Mouse (Mus musculus): ENCODE results near the gene Ifit1bl2. TPM values are rescaled to one million over a fixed set of nuclear protein-coding genes. Genes with fewer than 3 reads are reported as not detected.
"Not testable (repeated sequence)": the region's sequence is repeated elsewhere in the genome, so short reads cannot be mapped to it uniquely, and the experiment has no call there.

Gene Ifit1bl2
- polyA plus RNA-seq, 1 experiment, result 0.30 TPM

- WGBS, result 77% methylated on average over 10 of the region's 10 CpGs
These were observed 14.8 kb upstream of the Ifit1bl2 start for GRCm38 (mm10) chr19:34655227-34655805.

DNA sequence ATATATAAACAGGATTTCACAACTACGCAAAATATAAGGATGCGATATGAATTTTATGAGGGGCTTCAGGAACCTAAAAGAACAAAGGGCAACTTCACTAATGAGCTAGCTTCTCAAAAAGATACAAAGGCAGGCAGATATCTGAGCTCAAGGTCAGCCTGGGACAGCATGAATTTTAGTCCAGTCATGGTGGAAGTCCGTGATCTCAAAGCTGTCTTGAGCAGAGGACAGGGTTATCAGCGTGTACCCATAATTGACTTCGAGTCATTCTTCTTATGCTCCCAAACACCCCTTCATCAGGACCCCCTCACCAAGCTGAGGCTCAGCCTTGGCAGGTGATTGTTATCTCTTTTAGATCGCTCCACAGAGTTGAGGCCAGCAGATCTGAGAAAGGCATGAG, 10.5 kb upstream of the Ifit1bl2 start:
- peaks cover 3% of the 10 kb centered on the region; the same call in 1 of the 2 replicates for H3K4me1 ChIP-seq (ENCODE audit: control insufficient read depth, insufficient read depth, low read length)

More at GRCm38 (mm10) chr19:34655227-34655805, 14.8 kb upstream of the Ifit1bl2 start:
- Histone ChIP-seq H3K4me1 (ENCODE audit: control insufficient read depth, insufficient read depth, low read length) (no peaks in the 10 kb centered on the region), H3K4me3 (replicated peaks; ENCODE audit: extremely low read depth, low read depth, low read length) (no peak overlapping the region)
- no peak for DNase-seq
- TF ChIP-seq POLR2A (IDR thresholded peaks at IDR 0.05; ENCODE audit: borderline replicate concordance, extremely low read depth, low read depth, low read length), result no peak
- no peak for TF ChIP-seq CTCF (IDR thresholded peaks at IDR 0.05; ENCODE audit: insufficient read depth, low read length)

GRCm38 (mm10) chr19:34650276-34650675, 9.7 kb upstream of the Ifit1bl2 start:
- 62% methylated on average over 3 of the region's 3 CpGs for WGBS
- DNase-seq, result no peak
- no peak for TF ChIP-seq POLR2A (IDR thresholded peaks at IDR 0.05; ENCODE audit: borderline replicate concordance, extremely low read depth, low read depth, low read length)
- TF ChIP-seq CTCF (IDR thresholded peaks at IDR 0.05; ENCODE audit: insufficient read depth, low read length), result no peak
- peaks cover 3% of the 10 kb centered on the region; the same call in 1 of the 2 replicates for H3K4me1 ChIP-seq (ENCODE audit: control insufficient read depth, insufficient read depth, low read length)
- no peak overlapping the region for H3K4me3 ChIP-seq (replicated peaks; ENCODE audit: extremely low read depth, low read depth, low read length)

More for the DNA sequence above, 10.5 kb upstream of the Ifit1bl2 start:
- DNase-seq, result no peak
- WGBS, result 79% methylated on average over 6 of the region's 6 CpGs
- no peak overlapping the region for H3K4me3 ChIP-seq (replicated peaks; ENCODE audit: extremely low read depth, low read depth, low read length)
- TF ChIP-seq POLR2A (IDR thresholded peaks at IDR 0.05; ENCODE audit: borderline replicate concordance, extremely low read depth, low read depth, low read length) (no peak), CTCF (IDR thresholded peaks at IDR 0.05; ENCODE audit: insufficient read depth, low read length) (no peak)

GRCm38 (mm10) chr19:34647630-34648029, 7.1 kb upstream of the Ifit1bl2 start:
- WGBS, result 75% methylated on average over 8 of the region's 8 CpGs
- H3K4me1 ChIP-seq (ENCODE audit: control insufficient read depth, insufficient read depth, low read length); H3K4me3 ChIP-seq (replicated peaks; ENCODE audit: extremely low read depth, low read depth, low read length): not testable (repeated sequence)
- DNase-seq, result peak; percentile 41

DNA sequence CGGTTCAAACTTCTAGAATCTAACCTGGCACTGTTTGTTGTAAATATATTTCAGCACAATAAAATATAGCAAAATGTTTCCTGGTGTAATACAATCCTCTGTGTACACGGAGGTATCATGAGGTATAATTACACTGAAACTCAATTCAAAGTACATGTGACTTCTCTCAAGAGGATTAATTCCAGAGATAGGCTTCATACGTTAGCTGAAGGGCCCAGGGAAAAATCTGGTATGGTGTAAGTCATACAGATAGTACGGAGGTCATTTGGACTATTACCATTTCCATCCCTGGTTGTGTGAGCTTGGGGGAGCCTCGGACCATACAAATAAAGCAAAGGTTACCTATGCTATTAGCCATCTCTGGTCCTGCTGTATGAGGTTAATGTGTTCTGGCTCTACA, 2.1 kb upstream of the Ifit1bl2 start:
- no peak for DNase-seq
- peaks cover 17% of the 10 kb centered on the region for H3K4me1 ChIP-seq (ENCODE audit: control insufficient read depth, insufficient read depth, low read length)
- WGBS, result 70% methylated on average over 5 of the region's 5 CpGs
- no peak overlapping the region for H3K4me3 ChIP-seq (replicated peaks; ENCODE audit: extremely low read depth, low read depth, low read length)
- TF ChIP-seq CTCF (IDR thresholded peaks at IDR 0.05; ENCODE audit: insufficient read depth, low read length), result no peak
- TF ChIP-seq POLR2A (IDR thresholded peaks at IDR 0.05; ENCODE audit: borderline replicate concordance, extremely low read depth, low read depth, low read length), result no peak

DNA sequence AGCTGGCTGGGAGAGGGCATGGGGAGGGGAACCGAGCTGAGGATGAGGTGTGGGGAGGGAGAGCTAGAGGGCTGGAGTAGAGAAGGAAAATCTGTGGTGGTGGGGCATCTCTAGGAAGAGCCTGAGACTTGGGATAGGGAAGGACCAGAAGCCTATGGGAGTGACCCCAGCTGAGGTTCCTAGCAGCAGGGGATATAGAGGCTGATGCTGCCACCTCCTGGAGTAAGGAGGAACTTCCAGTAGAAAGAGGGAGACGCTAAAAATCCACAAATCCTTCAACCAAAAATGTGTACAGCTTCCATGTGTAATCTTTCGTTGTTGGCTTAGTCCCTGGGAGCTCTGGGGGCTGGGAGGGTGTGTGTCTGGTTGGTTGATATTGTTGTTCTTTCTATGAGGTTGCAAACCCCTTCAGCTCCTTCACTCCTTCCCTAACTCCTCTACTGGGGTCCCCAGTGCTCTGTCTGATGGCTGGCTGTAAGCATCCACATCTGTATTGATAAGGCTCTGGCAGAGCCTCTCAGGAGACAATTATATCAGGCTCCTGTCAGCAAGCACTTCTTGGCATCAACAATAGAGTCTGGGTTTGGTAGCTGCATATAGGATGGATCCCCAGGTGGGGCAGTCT, 3.5 kb downstream of the Ifit1bl2 start:
- no peak for TF ChIP-seq POLR2A (IDR thresholded peaks at IDR 0.05; ENCODE audit: borderline replicate concordance, extremely low read depth, low read depth, low read length)
- peak; percentile 76 for TF ChIP-seq CTCF (IDR thresholded peaks at IDR 0.05; ENCODE audit: insufficient read depth, low read length)
- H3K4me3 ChIP-seq (replicated peaks; ENCODE audit: extremely low read depth, low read depth, low read length), result no peak overlapping the region
- peak; percentile 65 for DNase-seq
- peaks cover 15% of the 10 kb centered on the region for H3K4me1 ChIP-seq (ENCODE audit: control insufficient read depth, insufficient read depth, low read length)
- WGBS, result 9% methylated on average over 3 of the region's 3 CpGs

DNA sequence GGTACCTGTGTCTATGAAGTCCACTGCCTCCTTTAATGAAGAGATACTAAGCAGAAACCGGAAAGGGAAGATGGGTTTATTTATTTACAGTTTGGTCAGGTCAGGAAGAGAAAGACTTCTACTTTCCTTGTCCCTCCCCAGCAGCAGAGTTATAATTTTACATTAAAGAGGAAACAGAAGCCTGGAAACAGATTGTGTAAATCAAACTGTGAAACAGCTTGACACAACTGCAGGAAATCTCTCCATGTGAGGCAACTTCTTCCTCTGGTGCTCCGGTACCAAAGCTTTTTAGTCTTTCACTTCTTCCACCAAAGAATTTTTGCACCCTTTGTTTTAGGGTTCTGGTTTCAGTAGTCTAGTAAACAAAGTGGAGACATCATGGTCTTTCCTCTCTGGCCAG, 7.1 kb downstream of the Ifit1bl2 start:
- no peak for TF ChIP-seq POLR2A (IDR thresholded peaks at IDR 0.05; ENCODE audit: borderline replicate concordance, extremely low read depth, low read depth, low read length)
- no peak for TF ChIP-seq CTCF (IDR thresholded peaks at IDR 0.05; ENCODE audit: insufficient read depth, low read length)
- Histone ChIP-seq H3K4me1 (ENCODE audit: control insufficient read depth, insufficient read depth, low read length) (no peaks in the 10 kb centered on the region), H3K4me3 (replicated peaks; ENCODE audit: extremely low read depth, low read depth, low read length) (no peak overlapping the region)
- no peak for DNase-seq
- WGBS, result 23% methylated on average over 2 of the region's 2 CpGs

GRCm38 (mm10) chr19:34631487-34631886, 9.1 kb downstream of the Ifit1bl2 start:
- peak; percentile 25 for DNase-seq
- no peak overlapping the region for H3K4me3 ChIP-seq (replicated peaks; ENCODE audit: extremely low read depth, low read depth, low read length)
- TF ChIP-seq CTCF (IDR thresholded peaks at IDR 0.05; ENCODE audit: insufficient read depth, low read length) (no peak), POLR2A (IDR thresholded peaks at IDR 0.05; ENCODE audit: borderline replicate concordance, extremely low read depth, low read depth, low read length) (no peak)
- H3K4me1 ChIP-seq (ENCODE audit: control insufficient read depth, insufficient read depth, low read length), result no peaks in the 10 kb centered on the region

GRCm38 (mm10) chr19:34627496-34627895, 13.0 kb downstream of the Ifit1bl2 start:
- WGBS, result 78% methylated on average over 2 of the region's 2 CpGs
- no peaks in the 10 kb centered on the region for H3K4me1 ChIP-seq (ENCODE audit: control insufficient read depth, insufficient read depth, low read length)
- no peak overlapping the region for H3K4me3 ChIP-seq (replicated peaks; ENCODE audit: extremely low read depth, low read depth, low read length)
- no peak for TF ChIP-seq CTCF (IDR thresholded peaks at IDR 0.05; ENCODE audit: insufficient read depth, low read length)
- no peak for TF ChIP-seq POLR2A (IDR thresholded peaks at IDR 0.05; ENCODE audit: borderline replicate concordance, extremely low read depth, low read depth, low read length)
- DNase-seq, result no peak

DNA sequence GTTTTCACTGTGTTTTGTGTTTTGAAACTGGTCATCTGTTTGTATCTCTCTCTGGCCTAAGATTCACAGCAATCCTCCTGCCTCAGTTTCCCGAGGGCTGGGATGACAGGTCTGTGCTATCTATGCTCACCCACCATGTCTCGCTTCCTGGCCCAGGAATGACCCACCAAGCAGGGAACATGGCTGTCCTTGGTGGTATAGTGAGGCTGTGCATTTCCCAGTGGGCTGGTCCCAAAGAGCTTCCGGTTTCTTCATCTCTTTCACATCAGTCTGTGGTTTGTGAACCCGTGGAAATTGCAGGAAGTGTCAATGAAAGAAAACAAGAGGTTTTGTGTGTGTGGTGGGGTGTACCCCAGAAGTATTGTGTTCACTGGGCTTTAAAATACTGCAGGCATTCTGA, 15.9 kb downstream of the Ifit1bl2 start:
- Histone ChIP-seq H3K4me1 (ENCODE audit: control insufficient read depth, insufficient read depth, low read length) (no peaks in the 10 kb centered on the region), H3K4me3 (replicated peaks; ENCODE audit: extremely low read depth, low read depth, low read length) (no peak overlapping the region)
- WGBS, result 71% methylated on average over 4 of the region's 4 CpGs
- TF ChIP-seq POLR2A (IDR thresholded peaks at IDR 0.05; ENCODE audit: borderline replicate concordance, extremely low read depth, low read depth, low read length) (no peak), CTCF (IDR thresholded peaks at IDR 0.05; ENCODE audit: insufficient read depth, low read length) (no peak)
- no peak for DNase-seq

All from lung, adult 2 months (tissue).